Mouse (Mus musculus) olfactory bulb, adult 2 months (tissue): ENCODE results near the gene Tsnax.

Experiments used
- CTCF ChIP-seq: fragments of 200-500 bp; IDR thresholded peaks from 2 replicates; pipeline ENCODE4 v1.5.1; 2012; ENCODE audit warnings: low read depth, mild to moderate bottlenecking, low read length, moderate library complexity; ENCODE audit not compliant: insufficient read depth
- POLR2A ChIP-seq: fragments of 200-500 bp; IDR thresholded peaks from 2 replicates; pipeline ENCODE4 v1.6.1; 2012; ENCODE audit warnings: mild to moderate bottlenecking, low read depth, low read length, moderate library complexity; ENCODE audit not compliant: insufficient read depth

- TF ChIP-seq CTCF (no peak), POLR2A (no peak)
Measured at GRCm38 (mm10) chr8:125069304-125069703, 56.5 kb downstream of the Tsnax start.
